Mouse (Mus musculus) Patski (cell line): Measurements from ENCODE around the gene Iscu. TPM values are rescaled to one million over a fixed set of nuclear protein-coding genes. Genes with fewer than 3 reads are reported as not detected.
A peak's percentile ranks its signal among the peaks of the same experiment; 100 is the strongest.

Source experiments
- ATAC-seq: fragments of 100-300 bp; one replicate; pipeline ENCODE4 v1.8.0; 2021
- CTCF ChIA-PET: fragments of 350-600 bp; sonication (Branson Sonifier 250); formaldehyde crosslinking; loops from one replicate; lab custom pipeline; 2022; ENCODE audit warnings: inconsistent platforms; lab: Charles Lee
- POLR2A ChIA-PET: fragments of 350-600 bp; sonication (Branson Sonifier 250); formaldehyde crosslinking; loops from one replicate; lab custom pipeline; 2022; ENCODE audit warnings: antibody characterized with exemption, inconsistent platforms; lab: Charles Lee
- DNase-seq: peaks from one replicate; pipeline ENCODE4 v3.0.0-alpha.2; 2011; ENCODE audit warnings: low read depth, low spot score
- H3K27me3 ChIP-seq: fragments of 371-371 bp; one replicate; pipeline ENCODE4 v1.5.1; 2021
- CTCF ChIP-seq: fragments of 100-300 bp; IDR thresholded peaks from one replicate; pipeline ENCODE4 v1.5.1; 2021
- in situ Hi-C: fragments of 300-500 bp; cut with MboI; formaldehyde crosslinking; loops from 3 replicates; pipeline ENCODE4 v1.11.1; 2018; ENCODE audit warnings: low pct_unique_long_range_greater_than_20kb, mixed read lengths
- polyA plus RNA-seq: library from polyadenylated mRNA; unstranded; gene quantifications from one replicate; pipeline ENCODE4 v1.2.3, GENCODE M21; 2021

Gene Iscu
- polyA plus RNA-seq, 1 experiment from 2014 or later = 189 TPM

GRCm38 (mm10) chr5:113825558-113825957 is 53.0 kb downstream of the Iscu start:
- no peak for TF ChIP-seq CTCF
- ChIA-PET CTCF (interaction anchor here (1.0 to 1.7 kb wide), 2 partner anchors 10 to 52 kb away, joined by 3 to 11 read pairs; partner anchors contain the start of gene Iscu), POLR2A (interaction anchor here (0.6 kb wide), 1 partner anchor 55 kb away, joined by 4 read pairs; no protein-coding TSS in a partner anchor)
- ATAC-seq (no peak), DNase-seq (no peak)
- in situ Hi-C loops = no loop called here
- H3K27me3 ChIP-seq = no peaks in the 10 kb centered on the region

GRCm38 (mm10) chr5:113826619-113827018 is 54.1 kb downstream of the Iscu start:
- in situ Hi-C loops = no loop called here
- ChIA-PET CTCF (interaction anchor here (1.4 to 1.8 kb wide), 2 partner anchors 13 to 128 kb away, joined by 4 to 6 read pairs; no protein-coding TSS in a partner anchor), POLR2A (no interaction called here)
- peak; percentile 22 for DNase-seq
- no peaks in the 10 kb centered on the region for H3K27me3 ChIP-seq
- no peak for ATAC-seq
- TF ChIP-seq CTCF = no peak

Other genes starting within 250 kb of the Iscu start
- not detected for gene Cmklr1, start 122.3 kb upstream of the Iscu start, polyA plus RNA-seq
- not detected for gene 1700069L16Rik, start 48.0 kb upstream of the Iscu start, polyA plus RNA-seq
- gene Ficd, start 36.9 kb upstream of the Iscu start, polyA plus RNA-seq = 8.5 TPM
- gene Sart3, start 238 bp upstream of the Iscu start, polyA plus RNA-seq = 63.4 TPM
- not detected for gene Tmem119, start 27.8 kb downstream of the Iscu start, polyA plus RNA-seq
- gene Selplg, start 59.9 kb downstream of the Iscu start, polyA plus RNA-seq = 0.04 TPM
- gene Coro1c, start 136.0 kb downstream of the Iscu start, polyA plus RNA-seq = 160 TPM
- gene Ssh1, start 221.1 kb downstream of the Iscu start, polyA plus RNA-seq = 17.5 TPM
- 0.18 TPM for gene Dao, start 231.0 kb downstream of the Iscu start, polyA plus RNA-seq